Mouse (Mus musculus) cerebellum, adult 9-11 months (tissue): ENCODE results near the gene Letm1.

Experiments used
- DNase-seq: peaks from one replicate; pipeline ENCODE4 v3.0.0; 2022

Gene Letm1

DNA sequence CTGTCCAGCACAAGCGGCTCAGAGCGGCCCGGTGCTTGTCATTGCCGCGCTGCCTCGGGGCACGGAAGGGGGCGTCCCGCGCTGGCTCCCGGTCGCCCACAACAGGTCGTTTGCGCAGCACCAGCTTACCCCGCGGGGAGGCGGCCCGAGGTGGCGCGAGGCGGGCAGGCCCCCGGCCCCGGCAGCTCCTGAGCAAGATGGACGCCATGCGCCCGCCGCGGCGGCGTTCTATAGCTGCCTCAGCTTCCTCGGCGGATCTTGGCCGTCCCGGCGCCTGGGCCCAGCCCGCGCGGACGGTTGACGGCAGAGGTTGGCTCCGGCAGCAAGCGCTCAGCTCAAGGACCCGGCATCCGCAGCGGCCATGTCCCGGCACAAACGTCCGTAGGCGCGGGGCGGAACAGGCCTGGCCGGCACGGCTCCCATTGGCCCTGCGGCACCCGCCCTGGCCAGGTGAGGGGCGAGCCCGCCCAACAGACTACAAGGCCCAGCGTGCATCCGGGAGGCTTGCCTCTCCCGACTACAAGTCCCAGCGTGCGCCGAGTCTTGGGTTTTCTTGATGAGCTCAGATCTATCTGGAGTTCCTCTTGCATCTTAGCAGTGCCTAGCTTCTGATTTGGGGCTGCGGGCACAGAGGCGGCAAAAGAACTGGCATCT lies at the start of gene Letm1:
Gene Letm1, minus strand, starts transcription at position 473 of the 654 bp plus-strand sequence.
- DNase-seq, result peak; percentile 96

DNA sequence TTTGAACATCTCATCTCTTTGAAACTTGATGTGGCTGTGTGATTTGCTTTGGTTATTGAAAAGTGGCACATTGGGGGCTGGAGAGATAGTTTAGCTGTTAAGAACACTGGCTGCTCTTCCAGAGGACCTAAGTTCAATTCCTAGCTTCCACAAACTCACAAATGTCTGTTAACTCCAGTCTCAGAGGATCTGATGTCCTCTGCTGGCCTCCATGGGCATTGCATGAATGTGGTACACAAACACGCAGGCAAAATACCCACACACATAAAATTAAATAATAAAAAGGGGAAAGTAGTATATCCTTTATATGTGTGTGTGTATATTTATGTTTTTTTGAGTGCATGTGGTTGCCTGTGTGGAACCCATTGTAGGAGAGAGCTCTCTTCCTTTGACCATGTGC lies 48.2 kb upstream of the Letm1 start:
- DNase-seq, result no peak

DNA sequence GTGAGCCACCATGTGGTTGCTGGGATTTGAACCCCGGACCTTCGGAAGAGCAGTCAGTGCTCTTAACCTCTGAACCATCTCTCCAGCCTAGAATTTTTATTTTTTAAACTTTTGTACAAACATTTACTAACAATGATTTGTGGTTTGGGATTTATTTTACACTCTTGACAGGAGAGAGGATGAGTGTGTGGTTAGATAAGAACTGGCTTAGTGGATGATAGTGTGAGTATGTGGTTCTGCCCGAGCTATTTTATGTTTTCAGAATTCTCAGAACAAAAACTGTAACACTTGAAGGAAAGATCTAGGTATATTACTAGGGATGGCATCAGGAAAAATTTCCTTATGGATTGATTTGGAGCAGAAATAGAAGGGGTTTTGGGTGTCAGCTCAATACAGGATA lies 47.3 kb upstream of the Letm1 start:
- DNase-seq, result no peak

DNA sequence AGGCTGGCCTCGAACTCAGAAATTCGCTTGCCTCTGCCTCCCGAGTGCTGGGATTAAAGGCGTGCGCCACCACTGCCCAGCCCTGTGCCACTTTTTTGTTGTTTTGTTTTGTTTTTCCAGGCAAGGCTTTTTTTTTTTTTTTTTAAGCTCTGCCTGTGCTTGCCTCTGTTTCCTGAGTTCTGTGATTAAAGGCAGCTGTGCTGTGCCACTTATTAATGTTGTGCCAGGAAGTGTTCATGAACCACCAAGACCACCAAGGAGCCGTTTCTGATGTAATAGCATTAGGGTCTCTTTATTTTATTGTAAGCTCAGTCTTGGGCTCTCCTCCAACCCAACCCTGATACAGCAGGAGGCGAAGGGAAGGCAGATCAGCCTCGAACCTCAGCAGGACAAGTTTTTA lies 45.5 kb upstream of the Letm1 start:
- no peak for DNase-seq

DNA sequence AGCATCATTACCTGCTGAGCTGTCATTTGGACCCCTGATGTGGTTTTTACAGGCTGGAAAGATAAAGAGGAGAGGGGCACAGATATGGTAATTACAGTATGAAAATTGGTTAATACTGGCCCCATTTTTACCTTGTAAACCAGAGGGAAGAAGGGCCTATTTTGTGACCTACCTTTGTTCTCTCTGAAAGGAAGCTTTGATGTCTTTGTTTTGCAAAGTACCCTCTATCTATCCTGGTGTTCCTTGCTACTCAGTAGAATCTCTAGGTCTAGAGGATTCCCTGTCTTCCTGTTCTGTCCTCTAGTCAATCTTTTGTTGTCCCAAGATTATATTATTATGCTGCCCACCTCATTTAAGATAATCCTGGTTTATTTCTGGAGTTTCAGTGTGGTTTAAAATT lies 43.4 kb upstream of the Letm1 start:
- DNase-seq, result no peak

DNA sequence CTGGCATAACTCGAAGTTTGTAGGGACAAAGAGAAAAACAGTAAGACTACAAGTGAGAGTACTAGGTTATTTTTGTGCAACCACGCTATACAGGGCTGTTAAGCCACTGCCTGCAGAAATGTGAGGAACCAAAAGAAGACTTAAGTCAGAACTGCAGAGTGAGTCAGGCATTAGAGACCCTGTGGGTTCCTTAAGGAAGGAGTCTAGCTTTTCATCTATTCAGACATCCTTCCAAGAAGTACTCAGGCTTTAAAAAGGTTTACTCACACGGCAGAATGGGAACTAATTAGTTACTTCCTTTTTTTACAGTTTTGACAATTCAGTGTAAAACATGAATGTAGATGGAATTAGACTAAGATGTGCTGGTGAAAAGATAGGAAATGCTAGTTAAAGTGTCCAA lies 39.8 kb upstream of the Letm1 start:
- no peak for DNase-seq

DNA sequence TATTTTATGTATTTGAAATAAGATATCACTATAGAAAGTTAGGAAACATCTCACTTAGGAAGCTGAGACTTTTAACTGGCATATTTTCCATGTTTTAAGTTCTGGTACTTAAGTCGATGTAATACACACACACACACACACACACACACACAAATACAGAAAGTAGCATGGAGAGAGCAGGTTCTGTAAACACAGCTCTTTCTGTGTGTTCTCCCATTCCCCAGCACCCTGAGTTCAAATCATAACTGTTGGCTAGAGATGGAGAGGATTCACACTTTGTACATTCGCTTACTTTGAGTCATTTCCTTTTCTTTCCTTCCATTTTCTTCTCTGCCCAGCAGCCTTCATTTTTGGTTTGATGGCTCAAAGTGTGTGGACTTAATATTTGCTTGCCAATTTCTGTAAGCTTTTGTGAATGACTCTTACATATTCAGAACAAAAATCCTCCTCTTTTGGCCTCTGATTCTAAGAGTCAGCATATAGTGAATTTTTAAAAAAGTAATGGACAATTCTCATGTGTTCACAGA lies 39.3 kb upstream of the Letm1 start:
- no peak for DNase-seq

DNA sequence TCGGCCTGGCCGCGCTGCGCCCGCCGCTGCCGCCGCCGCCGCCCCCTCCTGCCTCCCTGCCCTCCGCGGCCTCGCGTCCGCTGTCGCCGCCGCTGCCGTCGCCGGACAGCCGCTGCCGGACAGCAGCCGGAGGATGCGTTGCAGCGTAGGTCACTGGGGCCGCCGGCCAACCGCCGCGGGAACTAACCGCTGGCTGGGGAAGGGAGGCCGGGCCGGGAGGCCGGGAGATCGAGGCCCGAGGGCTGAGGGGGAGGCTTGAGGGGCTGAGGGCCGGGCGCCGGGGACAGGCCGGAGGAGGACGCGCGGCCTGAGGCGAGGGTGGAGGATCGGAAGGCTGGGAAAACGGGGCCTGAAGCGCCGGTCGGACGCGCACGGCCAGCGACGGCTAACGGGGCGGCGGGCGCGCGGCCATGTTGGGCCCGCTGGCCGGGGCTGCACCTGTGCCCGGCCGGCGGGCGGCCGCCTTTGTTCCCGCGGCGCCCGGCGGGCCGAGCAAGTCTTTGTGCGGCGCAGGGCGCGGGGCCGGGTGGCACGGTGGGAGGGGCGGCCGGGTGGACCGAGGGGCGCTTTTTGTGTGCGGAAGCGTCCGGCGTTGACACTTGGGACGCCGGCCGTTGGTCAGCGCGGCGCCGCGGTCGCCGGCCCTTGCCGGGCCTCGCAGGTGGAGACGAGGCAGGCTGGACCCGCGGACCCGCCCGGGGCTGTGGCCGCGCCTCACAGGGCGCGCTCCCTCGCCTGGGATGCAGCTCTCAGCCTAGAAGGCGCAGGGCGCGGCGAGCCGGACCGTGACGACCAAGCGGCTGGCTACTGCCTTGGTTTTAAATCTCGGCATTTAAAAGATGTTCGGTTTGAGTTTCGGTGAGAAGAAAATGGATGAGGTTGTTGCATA lies 38.4 kb upstream of the Letm1 start:
- peak; percentile 59 for DNase-seq

DNA sequence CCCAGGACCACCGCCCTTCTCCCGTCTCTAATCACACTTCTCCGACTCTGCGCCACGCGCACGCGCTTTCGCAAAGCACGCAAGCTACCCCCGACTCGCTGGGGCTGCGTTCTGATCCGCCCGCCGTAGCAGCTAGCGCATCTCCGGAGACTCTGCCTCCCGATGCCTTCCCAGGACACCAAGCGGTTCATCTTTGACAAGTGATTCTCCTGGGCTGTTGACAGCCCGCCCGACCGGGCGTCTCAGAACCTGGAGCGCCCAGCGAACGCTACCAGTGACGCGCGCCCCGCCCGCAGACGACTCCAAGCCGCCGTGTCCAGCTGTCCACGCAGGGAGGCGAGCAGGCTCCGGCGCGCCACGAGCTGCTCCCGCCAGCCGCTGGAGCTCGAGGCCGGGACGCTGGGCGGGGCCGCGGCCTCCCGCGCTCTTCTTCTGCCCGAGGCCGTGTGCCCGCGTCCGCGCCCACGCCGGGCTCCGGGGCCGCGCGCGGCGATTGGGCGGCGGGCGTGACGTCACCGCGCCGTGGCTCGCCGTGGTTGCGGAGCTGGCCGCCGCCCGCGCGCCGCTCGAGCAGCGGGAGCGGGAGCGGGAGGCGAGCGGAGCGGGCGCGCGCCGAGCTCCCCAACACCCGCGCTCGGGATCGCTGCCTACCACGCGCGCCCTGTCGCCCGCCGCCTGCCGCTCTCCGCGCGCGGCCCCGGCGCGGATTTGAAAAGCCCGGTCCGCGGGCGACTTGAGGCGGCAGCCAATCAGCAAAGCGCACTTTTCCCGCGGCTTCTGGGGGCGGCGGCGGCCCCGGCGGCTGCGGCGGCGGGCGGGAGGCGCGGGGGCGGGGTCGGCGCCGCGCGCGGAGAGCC lies 37.5 kb upstream of the Letm1 start, which contains the start of gene Nsd2:
Gene Nsd2, plus strand, starts transcription at position 850 of the 857 bp plus-strand sequence.
- DNase-seq, result peak; percentile 95

DNA sequence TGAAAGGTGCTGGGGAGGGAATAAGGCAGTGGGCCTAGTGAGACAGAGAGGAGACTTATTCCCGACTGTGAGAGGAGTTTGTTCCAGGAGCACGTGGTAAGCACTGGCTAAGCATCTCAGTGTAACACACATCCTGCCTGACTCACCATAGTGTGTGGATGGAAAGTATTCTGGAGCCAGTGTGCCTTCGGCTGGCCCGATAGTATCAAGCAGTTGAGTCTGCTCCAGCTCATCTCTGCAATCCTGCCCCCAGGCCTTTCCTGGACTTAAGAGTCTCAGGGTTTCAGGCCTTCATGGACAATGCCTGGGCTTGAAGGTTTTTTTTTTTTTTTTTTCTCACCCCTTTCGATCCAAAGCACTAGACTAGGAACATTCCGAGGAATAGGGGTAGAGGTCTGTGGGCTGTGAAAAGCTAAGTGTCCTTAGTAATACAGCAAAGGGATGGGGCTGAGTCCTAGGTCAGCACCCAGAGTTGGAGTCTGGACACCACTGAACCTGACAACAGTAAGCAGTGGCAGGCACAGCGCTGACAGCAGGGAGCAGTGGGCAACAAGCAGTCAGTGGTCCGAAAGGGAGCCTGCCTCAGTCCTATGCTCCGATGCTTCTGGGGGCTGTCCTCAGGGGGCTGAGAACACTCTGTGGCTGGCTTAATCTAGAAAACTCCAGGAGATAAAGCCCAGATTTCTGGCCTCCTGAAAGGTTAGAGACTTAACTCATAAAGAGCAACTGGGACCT lies 36.7 kb upstream of the Letm1 start:
- peak; percentile 38 for DNase-seq

DNA sequence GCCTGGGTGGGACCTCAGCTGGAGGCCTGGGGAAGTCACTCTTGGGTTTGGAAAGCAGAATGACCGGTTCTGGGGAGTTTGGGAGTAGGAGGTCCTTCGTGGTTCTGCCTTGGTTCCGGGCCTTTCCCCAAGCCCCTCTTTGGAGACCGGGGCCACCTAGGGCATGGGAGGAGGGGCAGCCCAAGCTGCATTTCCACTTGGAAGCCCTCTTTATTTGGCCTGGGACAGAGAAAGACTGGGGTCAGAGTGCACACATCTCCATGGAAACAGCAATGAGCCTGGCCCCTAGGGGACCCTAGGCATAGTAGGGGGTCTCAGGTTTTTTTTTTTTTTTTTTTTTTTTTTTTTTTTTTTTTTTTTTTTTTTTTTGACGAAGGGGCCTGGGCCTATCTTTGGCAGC lies 35.5 kb upstream of the Letm1 start:
- DNase-seq, result peak; percentile 22

DNA sequence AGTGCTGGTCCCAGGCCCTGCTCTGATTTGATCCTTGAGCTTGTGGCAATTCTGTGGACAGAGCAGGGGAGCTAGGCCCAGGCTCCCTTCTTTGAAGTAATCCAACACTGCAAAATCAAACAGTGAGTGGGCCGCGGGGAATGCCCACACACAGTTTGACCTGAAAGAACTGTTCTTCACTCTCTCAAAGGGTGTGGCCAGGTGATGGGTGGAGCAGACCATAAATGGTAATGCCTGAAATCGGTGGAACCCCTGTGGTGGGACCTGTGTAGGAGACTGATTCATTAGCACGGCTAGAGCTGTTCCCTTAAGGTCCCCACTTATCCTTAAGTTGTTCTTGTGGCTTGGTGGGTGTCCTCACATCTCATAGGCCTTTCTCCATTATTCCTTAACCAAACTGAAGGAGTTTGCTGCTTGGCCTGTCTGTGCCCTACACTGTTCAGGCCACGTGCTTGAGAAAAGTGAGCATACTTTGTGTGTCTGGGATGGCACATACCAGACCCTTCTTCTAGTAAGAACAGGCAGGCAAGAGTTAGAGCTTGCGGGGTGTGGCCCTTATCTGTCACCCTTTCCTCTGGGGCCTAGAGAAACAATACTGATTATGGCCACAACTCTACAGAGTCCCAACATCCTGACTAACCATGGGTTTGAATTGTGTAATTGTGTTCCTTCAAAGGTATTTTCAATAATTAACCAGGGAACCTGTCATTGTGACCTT lies 33.5 kb upstream of the Letm1 start:
- DNase-seq, result no peak

DNA sequence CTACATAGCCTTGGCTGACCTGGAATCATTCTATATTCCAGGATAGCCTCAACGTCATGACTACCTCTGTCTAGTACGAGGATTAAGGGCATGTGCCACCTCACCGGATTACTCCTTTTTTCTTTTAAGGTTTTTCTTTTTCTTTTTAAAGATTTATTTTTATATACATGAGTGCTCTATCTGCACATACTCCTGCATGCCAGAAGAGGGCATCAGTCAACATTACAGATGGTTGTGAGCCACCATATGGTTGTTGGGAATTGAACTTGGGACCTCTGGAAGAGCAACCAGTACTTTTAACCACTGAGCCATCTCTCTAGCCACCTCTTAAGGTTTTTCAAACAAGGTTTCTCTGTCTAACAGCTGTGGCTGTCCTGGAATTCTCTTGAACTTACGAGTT lies 28.9 kb upstream of the Letm1 start:
- DNase-seq, result no peak

DNA sequence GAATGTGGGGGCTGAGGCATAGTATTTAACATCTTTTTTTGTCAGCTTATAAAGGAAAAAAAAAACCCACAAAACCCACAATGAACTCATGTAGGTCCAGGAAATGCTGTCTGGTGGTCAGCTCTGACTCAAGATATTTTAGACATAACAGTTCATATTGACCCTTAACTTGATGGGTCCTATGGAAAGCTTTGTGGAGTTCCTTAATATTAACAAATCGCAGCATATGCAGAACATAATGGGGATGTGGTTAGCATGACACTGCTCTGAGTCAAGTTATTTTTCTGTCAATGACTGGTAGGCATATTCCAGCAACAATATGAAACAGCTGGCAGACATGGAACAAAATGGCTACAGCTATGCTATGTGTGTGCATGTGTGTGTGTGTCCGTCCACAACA lies 20.7 kb upstream of the Letm1 start:
- DNase-seq, result no peak

DNA sequence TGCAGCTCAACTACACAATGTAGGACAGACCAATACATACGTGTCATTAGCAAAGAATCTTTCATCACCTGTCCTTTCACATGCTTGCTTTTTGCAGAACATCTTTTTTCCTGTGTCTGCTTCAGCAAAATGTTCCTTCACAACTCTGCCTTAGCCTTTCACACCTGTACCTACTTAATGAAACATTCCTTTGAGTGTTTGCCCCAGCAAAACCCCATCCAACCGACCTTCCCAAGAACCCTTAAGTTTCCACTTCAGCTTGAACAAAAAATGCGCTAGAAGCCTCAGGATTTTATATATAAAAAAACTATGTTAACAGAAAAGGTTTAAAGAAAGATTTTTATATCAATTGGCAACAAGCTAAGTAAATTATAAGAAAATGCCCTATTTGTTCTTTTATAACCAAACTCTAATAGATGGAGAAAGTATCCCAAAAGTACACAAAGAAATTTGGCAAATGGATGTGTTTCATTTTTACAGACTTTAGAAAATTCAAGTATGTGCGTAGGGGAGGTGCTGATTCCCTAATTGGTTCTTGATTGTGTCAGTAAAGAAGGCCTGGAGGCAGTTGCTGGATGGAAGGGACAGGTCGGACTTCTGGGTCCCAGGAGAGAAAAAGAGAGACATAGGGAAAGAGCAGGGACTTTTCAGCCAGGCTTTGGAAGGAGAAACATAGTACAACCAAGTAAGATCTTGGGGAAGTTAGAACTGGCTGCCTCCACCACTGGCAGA lies 9.5 kb upstream of the Letm1 start:
- no peak for DNase-seq

DNA sequence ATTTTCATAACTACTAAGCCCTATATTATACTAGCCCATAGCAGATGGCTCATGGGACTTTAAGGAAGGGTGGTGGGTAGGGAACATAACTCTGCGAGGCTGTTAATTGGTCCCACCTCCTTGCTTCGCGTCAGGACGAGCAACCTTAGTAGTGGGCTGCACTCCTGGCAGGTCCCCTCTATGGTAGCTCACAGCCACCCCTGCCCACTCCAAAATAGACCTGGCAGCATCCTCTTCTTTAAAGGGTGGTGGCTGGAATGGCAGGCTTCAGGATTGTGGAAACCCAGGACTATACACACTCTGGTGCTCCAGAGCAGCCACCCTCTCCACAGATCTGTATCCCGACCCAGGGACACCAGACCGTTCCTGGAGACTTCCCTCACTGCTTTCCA lies 378 bp upstream of the Letm1 start:
- no peak for DNase-seq

DNA sequence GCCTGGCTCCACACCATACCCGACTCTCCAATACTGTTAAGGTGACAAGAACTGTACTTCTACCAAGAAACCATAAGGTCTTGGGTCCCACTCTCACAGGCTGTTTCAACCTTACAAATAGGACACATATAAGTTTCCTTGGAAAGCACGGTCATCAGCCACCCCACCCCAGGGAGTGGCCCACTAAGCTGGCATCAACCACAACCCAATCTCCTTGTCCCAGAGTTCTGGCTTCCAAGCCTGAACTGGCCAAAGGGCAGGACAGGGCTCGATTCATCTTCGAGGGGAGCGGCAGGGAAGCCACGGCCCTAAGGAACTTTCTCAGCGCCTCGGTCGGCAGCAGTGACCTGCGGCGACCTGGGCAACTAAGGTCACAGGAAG lies 663 bp downstream of the Letm1 start:
- no peak for DNase-seq

DNA sequence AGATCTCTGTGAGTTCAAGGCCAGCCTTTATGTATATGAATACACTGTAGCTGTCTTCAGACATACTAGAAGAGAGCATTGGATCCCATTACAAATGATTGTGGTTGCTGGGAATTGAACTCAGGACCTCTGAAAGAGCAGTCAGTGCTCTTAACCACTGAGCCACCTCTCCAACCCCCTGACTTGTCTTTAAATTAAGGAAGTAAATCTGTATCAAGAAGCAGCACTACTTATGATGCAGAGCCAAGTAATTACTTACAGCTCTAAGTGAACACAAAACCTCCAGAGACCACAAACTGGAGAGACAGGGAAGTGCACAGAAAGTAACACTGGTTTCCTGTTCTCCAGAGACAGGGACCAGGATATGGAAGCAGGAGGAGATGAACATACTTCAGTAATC lies 5.4 kb downstream of the Letm1 start:
- no peak for DNase-seq

DNA sequence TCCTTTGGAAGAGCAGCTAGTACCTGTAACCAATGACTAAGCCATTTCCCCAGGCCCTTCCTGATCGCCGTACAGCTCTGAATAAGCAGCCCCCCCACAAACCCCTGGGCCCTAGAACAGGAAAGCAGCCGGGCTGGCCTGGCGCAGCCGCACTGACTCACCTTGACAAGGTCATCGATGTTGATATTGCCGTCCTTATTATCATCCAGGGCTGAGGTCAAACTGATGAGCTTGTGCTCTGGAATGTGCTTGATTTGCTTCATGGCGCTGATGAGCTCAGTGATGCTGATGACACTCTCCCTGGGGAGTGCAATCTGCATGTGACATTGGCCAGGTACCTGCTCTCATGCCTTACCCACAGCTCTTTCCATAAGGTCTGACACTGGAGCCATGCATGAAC lies 39.1 kb downstream of the Letm1 start:
- DNase-seq, result no peak

DNA sequence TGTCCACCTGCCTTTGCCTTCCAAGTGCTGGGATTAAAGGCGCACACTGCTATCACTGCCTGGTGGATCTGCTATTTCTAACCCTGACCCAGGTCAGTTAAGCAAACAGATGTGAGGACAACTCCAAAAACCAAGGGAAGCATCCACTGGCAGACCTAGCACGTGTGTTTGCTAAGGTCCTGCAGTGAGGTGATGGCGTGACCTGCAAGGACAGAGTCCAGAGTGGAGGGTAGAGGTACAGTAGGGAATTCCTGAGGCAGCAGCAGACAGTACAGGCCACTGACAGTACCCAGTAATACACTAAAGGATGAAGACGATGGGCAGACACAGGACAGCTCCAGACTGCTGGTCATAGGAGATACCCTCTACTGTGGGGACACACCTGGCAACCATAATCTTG lies 42.1 kb downstream of the Letm1 start:
- no peak for DNase-seq

DNA sequence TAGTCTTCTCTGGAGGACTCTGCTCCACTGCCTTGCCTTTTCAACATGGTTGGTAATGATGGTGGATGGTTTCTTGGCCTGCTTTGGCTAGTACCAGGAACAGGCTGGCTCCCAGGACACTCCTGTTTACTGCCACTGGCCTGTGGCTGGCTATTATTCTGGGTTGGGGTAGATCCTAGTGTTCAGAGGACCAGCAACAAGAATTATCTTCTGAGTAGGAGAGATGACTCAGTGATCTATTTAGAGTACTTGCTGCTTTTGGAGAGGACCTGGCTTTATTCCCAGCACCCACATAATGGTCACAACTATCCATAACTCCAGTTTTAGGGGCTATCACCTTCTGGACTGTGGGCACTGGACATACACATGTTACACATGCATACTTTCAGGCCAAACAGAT lies 44.3 kb downstream of the Letm1 start:
- no peak for DNase-seq
